Mouse (Mus musculus) liver, embryonic 15.5 days (tissue): ENCODE results near the gene Slc12a6. TPM values are rescaled to one million over a fixed set of nuclear protein-coding genes. Genes with fewer than 3 reads are reported as not detected.
A peak's percentile ranks its signal among the peaks of the same experiment; 100 is the strongest.

ENCODE experiments used
- ATAC-seq: fragments of 200-750 bp; cut with Nextera tagmentation; 2 replicates; pipeline ENCODE4 v1.8.0; 2017; ENCODE audit warnings: moderate number of reproducible peaks, mild to moderate bottlenecking, moderate library complexity; ENCODE audit not compliant: insufficient read depth
- H3K27ac ChIP-seq: fragments of 300-500 bp; sonication (generic); replicated peaks from 2 replicates; pipeline ENCODE4 v1.5.1; 2015; ENCODE audit warnings: mild to moderate bottlenecking, inconsistent platforms
- H3K27me3 ChIP-seq: fragments of 300-500 bp; sonication (generic); 2 replicates; pipeline ENCODE4 v1.6.1; 2015; ENCODE audit warnings: mild to moderate bottlenecking, inconsistent platforms
- H3K36me3 ChIP-seq: fragments of 300-500 bp; sonication (generic); replicated peaks from 2 replicates; pipeline ENCODE4 v1.6.1; 2015; ENCODE audit warnings: moderate library complexity, mild to moderate bottlenecking, inconsistent platforms
- H3K4me1 ChIP-seq: fragments of 300-500 bp; sonication (generic); replicated peaks from 2 replicates; pipeline ENCODE4 v1.6.1; 2015; ENCODE audit warnings: inconsistent platforms
- H3K4me2 ChIP-seq: fragments of 300-500 bp; sonication (generic); 2 replicates; pipeline ENCODE4 v1.6.1; 2015; ENCODE audit warnings: moderate library complexity, mild to moderate bottlenecking, inconsistent platforms
- H3K4me3 ChIP-seq: fragments of 300-500 bp; sonication (generic); replicated peaks from 2 replicates; pipeline ENCODE4 v1.5.1; 2015; ENCODE audit warnings: mild to moderate bottlenecking, inconsistent platforms
- H3K9ac ChIP-seq: fragments of 300-500 bp; sonication (generic); 2 replicates; pipeline ENCODE4 v1.6.1; 2015; ENCODE audit warnings: moderate library complexity, mild to moderate bottlenecking, inconsistent platforms
- H3K9me3 ChIP-seq: fragments of 300-500 bp; sonication (generic); replicated peaks from 2 replicates; pipeline ENCODE4 v1.6.1; 2016; ENCODE audit warnings: inconsistent platforms
- WGBS: fragments of 180-500 bp; shearing (Covaris S2); methylation state at CpG from one replicate; pipeline ENCODE4 v1.1.7; 2015; ENCODE audit warnings: mixed read lengths; ENCODE audit not compliant: insufficient replicate concordance; 5-methylcytosine and 5-hydroxymethylcytosine counted together
- polyA plus RNA-seq: library from polyadenylated mRNA; unstranded; fragments of >200 nt; fragmentation: Nextera tagmentation; extraction: Ambion mirVana; gene quantifications from 2 replicates; pipeline ENCODE4 v1.2.1, GENCODE M21; 2015

Slc12a6 gene
- polyA plus RNA-seq, 1 experiment from 2014 or later = 3.8 TPM

- Histone ChIP-seq H3K9ac (peak within 1 kb of the TSS; percentile 76), H3K27ac (peak within 1 kb of the TSS; percentile 81), H3K4me2 (peak within 1 kb of the TSS; percentile 78), H3K4me3 (peak within 1 kb of the TSS; percentile 92), H3K4me1 (peaks cover 23% of the 10 kb centered on the region), H3K36me3 (peaks cover 22% of the 10 kb centered on the region), H3K9me3 (no peaks in the 10 kb centered on the region), H3K27me3 (0 out of 2 replicates have a peak, but pooled peaks cover 1% of the 10 kb centered on the region)
- peak; percentile 80 for ATAC-seq
- under 1% methylated on average over 46 of the region's 46 CpGs for WGBS
Measured at GRCm38 (mm10) chr2:112367726-112368673, 102.4 kb downstream of the Slc12a6 start, which contains the start of gene Emc4. Emc4 (minus strand) TSS chr2:112368027.

GRCm38 (mm10) chr2:112369941-112370340, 104.3 kb downstream of the Slc12a6 start:
- Histone ChIP-seq H3K9me3 (no peaks in the 10 kb centered on the region), H3K27me3 (0 out of 2 replicates have a peak, but pooled peaks cover 4% of the 10 kb centered on the region), H3K4me3 (no peak overlapping the region), H3K9ac (no peak overlapping the region), H3K4me1 (peaks cover 27% of the 10 kb centered on the region), H3K27ac (no peak overlapping the region), H3K36me3 (peaks cover 3% of the 10 kb centered on the region; the same call in 1 of the 2 replicates), H3K4me2 (no peak overlapping the region)
- no peak for ATAC-seq
- WGBS = 35% methylated on average over 5 of the region's 5 CpGs

DNA sequence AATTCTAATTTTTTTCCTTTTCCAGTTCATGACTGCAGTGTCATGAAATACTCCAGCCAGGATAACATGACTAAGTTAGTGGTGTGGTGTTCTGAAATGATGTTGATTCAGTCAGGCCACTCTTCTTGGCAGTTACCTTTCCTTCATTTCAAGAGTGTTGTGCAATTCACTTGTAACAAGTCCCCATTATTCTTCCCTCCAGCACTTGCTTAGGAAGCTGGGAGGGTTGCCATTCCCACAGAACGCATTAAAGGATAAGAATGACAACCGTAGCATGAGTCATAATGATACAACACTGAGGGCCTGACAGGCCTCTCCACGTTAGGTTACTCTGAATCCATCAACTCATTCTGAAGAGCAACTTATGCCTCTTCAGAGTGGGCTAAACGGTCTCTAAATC, 107.5 kb downstream of the Slc12a6 start:
- H3K4me3 ChIP-seq = no peak overlapping the region
- H3K9ac ChIP-seq = no peak overlapping the region
- H3K9me3 ChIP-seq = no peaks in the 10 kb centered on the region
- H3K27me3 ChIP-seq = 0 out of 2 replicates have a peak, but pooled peaks cover 4% of the 10 kb centered on the region
- H3K4me2 ChIP-seq = no peak overlapping the region
- no peak for ATAC-seq
- H3K36me3 ChIP-seq = no peaks in the 10 kb centered on the region
- H3K27ac ChIP-seq = no peak overlapping the region
- peaks cover 14% of the 10 kb centered on the region for H3K4me1 ChIP-seq
- WGBS = 51% methylated on average over 4 of the region's 4 CpGs

DNA sequence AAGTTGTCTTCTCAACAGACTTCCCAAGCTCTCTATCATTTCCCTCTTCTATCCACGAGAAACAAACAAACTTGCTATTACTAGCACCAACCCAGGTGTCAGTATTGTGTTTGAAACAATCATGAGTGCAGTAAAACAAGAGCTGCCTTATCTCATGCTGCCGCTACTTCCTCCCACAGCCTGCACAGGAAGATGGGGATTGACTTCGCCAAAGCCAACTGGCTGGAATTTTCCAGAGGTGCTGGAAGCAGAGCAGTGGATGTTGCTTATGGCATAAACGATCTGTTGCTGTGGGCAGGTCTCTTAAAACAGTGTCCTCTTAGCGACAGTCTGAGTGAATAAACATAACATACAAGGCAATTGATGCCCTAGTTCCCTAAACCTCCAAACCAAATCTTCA, 109.0 kb downstream of the Slc12a6 start:
- H3K9ac ChIP-seq = no peak overlapping the region
- H3K27ac ChIP-seq = no peak overlapping the region
- H3K4me2 ChIP-seq = no peak overlapping the region
- 11% methylated on average over 5 of the region's 5 CpGs for WGBS
- peaks cover 11% of the 10 kb centered on the region for H3K4me1 ChIP-seq
- H3K4me3 ChIP-seq = no peak overlapping the region
- no peak for ATAC-seq
- H3K36me3 ChIP-seq = no peaks in the 10 kb centered on the region
- H3K27me3 ChIP-seq = 0 out of 2 replicates have a peak, but pooled peaks cover 4% of the 10 kb centered on the region
- H3K9me3 ChIP-seq = no peaks in the 10 kb centered on the region

DNA sequence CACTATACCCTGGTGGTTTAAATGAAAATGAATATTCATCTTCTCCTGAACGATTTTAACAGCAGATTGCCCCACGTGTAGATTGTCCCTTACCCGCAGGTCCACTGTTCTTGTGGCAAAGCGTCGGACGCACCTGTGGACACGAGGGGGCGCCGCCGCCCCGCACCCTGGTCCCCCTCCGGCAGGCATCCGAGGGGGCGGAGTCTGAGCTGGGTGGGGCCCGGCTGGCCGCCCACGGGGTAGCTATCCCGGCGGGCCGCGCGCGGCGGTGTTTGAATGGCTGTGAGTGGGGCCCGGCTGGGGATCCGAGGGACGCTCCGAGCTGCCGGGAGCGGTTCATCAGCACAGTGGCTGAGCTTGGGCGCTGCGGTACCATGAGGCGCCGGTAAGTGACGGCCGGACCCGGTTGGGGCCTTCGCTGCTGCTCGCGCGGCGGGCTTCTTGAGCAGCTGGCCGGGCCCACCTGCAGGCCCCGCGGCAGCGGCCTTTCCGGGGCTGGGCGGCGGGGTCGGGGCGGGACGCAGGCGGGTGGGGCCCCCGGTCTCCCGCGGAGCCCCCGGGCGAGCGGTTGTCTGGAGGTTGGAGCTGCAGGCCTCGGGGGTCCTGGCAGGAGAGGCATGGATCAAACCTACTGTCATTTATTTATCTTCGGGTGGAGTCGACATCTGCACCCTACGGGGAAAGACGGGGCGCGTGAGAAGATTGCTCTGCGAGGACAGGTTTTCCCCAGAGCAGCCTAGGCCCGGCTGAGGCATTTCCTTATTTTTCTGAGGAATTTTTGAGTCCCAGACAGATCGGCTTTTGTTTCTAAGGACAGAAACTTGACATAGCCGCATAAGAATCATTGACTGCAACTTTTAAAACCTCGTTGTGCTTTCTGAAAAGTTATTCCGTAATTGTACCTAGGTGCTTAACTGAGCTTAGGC, 113.6 kb downstream of the Slc12a6 start, which contains the start of gene Katnbl1:
Gene Katnbl1, plus strand, starts transcription at position 239 of the 926 bp plus-strand sequence.
- Histone ChIP-seq H3K27me3 (no peaks in the 10 kb centered on the region), H3K36me3 (0 out of 2 replicates have a peak, but pooled peaks cover 4% of the 10 kb centered on the region), H3K4me3 (peak within 1 kb of the TSS; percentile 98), H3K9me3 (no peaks in the 10 kb centered on the region), H3K9ac (peak within 1 kb of the TSS; percentile 96), H3K4me1 (peaks cover 37% of the 10 kb centered on the region), H3K4me2 (peak within 1 kb of the TSS; percentile 77), H3K27ac (peak within 1 kb of the TSS; percentile 92)
- ATAC-seq = peak; percentile 99
- under 1% methylated on average over 68 of the region's 72 CpGs for WGBS

DNA sequence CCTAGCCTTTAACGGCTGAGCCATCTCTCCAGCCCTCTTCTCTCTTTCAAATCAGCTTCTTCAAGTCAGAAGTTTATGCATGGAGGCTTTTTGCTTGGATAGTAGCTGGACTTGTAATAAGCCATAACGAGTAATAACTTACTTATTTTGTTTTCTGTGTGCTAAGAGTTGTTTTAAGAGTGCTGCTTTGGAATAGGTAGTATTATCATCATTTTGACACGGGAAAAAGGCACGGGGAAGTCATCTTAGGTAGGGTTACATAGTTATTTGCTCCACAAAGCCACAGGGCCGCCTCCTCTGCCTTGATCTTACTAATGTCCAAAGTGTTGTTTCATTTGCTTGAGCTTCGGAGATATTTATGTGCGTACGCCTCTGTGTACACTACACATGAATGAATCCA, 114.5 kb downstream of the Slc12a6 start:
- peaks cover 33% of the 10 kb centered on the region for H3K4me1 ChIP-seq
- peak overlapping the region; percentile 92 for H3K27ac ChIP-seq
- ATAC-seq = no peak
- peak overlapping the region; percentile 98 for H3K4me3 ChIP-seq
- H3K9ac ChIP-seq = peak overlapping the region; percentile 96
- 0 out of 2 replicates have a peak, but pooled peaks cover 4% of the 10 kb centered on the region for H3K36me3 ChIP-seq
- WGBS = 31% methylated on average over 8 of the region's 8 CpGs
- H3K4me2 ChIP-seq = peak overlapping the region; percentile 77
- no peaks in the 10 kb centered on the region for H3K9me3 ChIP-seq
- no peaks in the 10 kb centered on the region for H3K27me3 ChIP-seq

GRCm38 (mm10) chr2:112381219-112381618, 115.6 kb downstream of the Slc12a6 start:
- Histone ChIP-seq H3K27ac (no peak overlapping the region), H3K9ac (no peak overlapping the region), H3K27me3 (no peaks in the 10 kb centered on the region), H3K36me3 (0 out of 2 replicates have a peak, but pooled peaks cover 4% of the 10 kb centered on the region), H3K4me1 (peaks cover 33% of the 10 kb centered on the region), H3K4me2 (peak overlapping the region; percentile 77), H3K9me3 (no peaks in the 10 kb centered on the region), H3K4me3 (no peak overlapping the region; the same call in 1 of the 2 replicates)
- ATAC-seq = no peak
- 96% methylated on average over 1 of the region's 1 CpGs for WGBS

DNA sequence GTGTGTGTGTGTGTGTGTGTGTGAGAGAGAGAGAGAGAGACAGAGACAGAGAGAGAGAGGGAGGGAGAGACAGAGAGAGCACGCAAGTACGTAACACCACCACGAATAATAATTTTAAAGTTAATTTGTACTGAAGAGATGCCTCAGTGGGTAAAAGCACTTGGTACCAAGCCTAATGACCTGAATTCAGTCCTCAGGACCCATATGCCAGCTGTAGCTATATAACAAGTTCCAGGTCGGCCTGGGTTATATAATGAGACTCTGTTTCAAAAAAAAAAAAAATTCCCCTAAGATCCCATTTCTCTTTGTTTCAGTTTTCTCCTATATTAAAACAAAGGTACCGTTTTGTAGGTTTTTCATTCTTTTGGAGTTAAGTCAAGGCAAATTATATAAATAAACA, 125.2 kb downstream of the Slc12a6 start:
- no peaks in the 10 kb centered on the region for H3K27me3 ChIP-seq
- ATAC-seq = no peak
- H3K4me1 ChIP-seq = peaks cover 16% of the 10 kb centered on the region; the same call in 1 of the 2 replicates
- no peak overlapping the region for H3K4me2 ChIP-seq
- 86% methylated on average over 5 of the region's 5 CpGs for WGBS
- H3K9ac ChIP-seq = no peak overlapping the region
- no peak overlapping the region for H3K27ac ChIP-seq
- H3K4me3 ChIP-seq = no peak overlapping the region
- H3K9me3 ChIP-seq = no peaks in the 10 kb centered on the region
- no peaks in the 10 kb centered on the region for H3K36me3 ChIP-seq

GRCm38 (mm10) chr2:112391346-112392000, 125.8 kb downstream of the Slc12a6 start:
- no peak overlapping the region for H3K27ac ChIP-seq
- H3K9ac ChIP-seq = no peak overlapping the region
- H3K36me3 ChIP-seq = no peaks in the 10 kb centered on the region
- no peaks in the 10 kb centered on the region for H3K27me3 ChIP-seq
- H3K9me3 ChIP-seq = no peaks in the 10 kb centered on the region
- H3K4me2 ChIP-seq = no peak overlapping the region
- no peak overlapping the region for H3K4me3 ChIP-seq
- peaks cover 22% of the 10 kb centered on the region for H3K4me1 ChIP-seq
- 79% methylated on average over 4 of the region's 4 CpGs for WGBS
- no peak for ATAC-seq

- 24% methylated on average over 1 of the region's 1 CpGs for WGBS
- H3K9me3 ChIP-seq = no peaks in the 10 kb centered on the region
Measured at GRCm38 (mm10) chr2:112392689-112393088, 127.1 kb downstream of the Slc12a6 start.

More at GRCm38 (mm10) chr2:112392689-112393088, 127.1 kb downstream of the Slc12a6 start:
- no peak overlapping the region for H3K4me3 ChIP-seq
- H3K4me1 ChIP-seq = peaks cover 25% of the 10 kb centered on the region
- no peak for ATAC-seq
- no peaks in the 10 kb centered on the region for H3K27me3 ChIP-seq
- H3K9ac ChIP-seq = no peak overlapping the region
- H3K27ac ChIP-seq = no peak overlapping the region
- no peak overlapping the region for H3K4me2 ChIP-seq
- H3K36me3 ChIP-seq = no peaks in the 10 kb centered on the region
